Mouse (Mus musculus): ENCODE data around the gene Crcp.

- TF ChIP-seq CTCF (IDR thresholded peaks at IDR 0.05) (no peak), EP300 (IDR thresholded peaks at IDR 0.05) (no peak)
Measured at GRCm38 (mm10) chr5:130022366-130022765, 6.7 kb upstream of the Crcp start.
